Mouse (Mus musculus) erythroblast, adult 5-6 weeks (primary cell): Measurements from ENCODE around the gene Adcy6. TPM values are rescaled to one million over a fixed set of nuclear protein-coding genes. Genes with fewer than 3 reads are reported as not detected.
A peak's percentile ranks its signal among the peaks of the same experiment; 100 is the strongest.

ENCODE experiments used
- ATAC-seq: replicated peaks from 2 replicates; pipeline ENCODE4 v1.8.0; 2016; ENCODE audit warnings: moderate number of reproducible peaks, mild to moderate bottlenecking, moderate TSS enrichment, inconsistent platforms; ENCODE audit not compliant: poor library complexity, low FRiP score, severe bottlenecking
- total RNA-seq, 2 experiments: library from RNA; stranded (forward) in 1 of 2; stranded (reverse) in 1 of 2; fragments of 150-400 nt in 1 of 2; fragments of 200-764, 138-1000 nt in 1 of 2; gene quantifications; 2 replicates each; pipeline versions ENCODE4 v1.2.3 to v1.2.4; 2015 to 2017; ENCODE audit warnings: low replicate concordance in 2 of 2

The Adcy6 gene
- total RNA-seq, 2 experiments from 2014 or later = 4.8 to 33.2 TPM

GRCm38 (mm10) chr15:98569795-98570365 lies 40.0 kb downstream of the Adcy6 start:
- ATAC-seq = no peak

- ATAC-seq = no peak
Measured at GRCm38 (mm10) chr15:98569216-98569615, 40.7 kb downstream of the Adcy6 start.

- ATAC-seq = no peak
Measured at GRCm38 (mm10) chr15:98568256-98569033, 41.4 kb downstream of the Adcy6 start.

DNA sequence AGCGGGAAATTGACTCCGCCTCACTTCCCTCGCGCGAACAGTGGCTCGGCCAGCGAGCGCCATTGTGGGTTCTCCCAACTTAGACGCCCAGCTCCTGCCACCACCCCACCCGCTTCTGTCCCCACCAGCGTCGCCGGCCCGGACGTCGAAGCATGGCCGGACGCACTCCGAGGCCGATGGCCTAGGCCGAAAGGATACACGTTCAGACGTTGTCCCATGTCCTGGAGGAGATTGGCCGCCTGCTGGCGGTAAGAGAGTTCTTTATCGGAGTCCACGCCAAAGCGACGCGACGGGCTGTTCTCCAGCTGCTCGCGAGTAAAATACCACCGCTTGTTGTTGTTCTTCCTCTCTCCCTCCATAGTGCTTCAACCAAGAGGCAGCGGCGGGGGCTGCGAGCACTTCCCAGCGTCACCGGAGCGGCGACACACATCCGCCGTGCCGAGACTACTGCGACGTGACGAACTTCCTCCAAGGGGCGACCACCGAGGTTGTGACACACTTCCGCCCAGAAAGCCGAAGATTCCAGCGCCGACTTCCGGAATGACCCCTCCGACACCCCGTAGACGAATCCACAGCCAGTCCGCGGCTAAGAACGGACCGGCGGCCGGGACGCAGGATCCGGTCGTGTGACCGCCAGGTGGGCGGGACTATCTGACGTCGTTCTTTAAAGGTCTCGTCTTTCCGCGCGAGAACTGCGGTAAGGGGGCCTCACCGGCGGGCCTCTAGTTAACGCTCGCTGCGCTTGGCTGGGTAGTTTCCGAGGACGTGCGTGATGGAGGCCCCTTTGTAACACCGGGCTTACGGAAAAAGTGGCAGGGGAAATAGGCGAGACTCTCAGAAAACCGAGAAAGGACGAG lies 42.4 kb downstream of the Adcy6 start:
- ATAC-seq = peak; percentile 91

GRCm38 (mm10) chr15:98566973-98567277 lies 43.0 kb downstream of the Adcy6 start:
- no peak for ATAC-seq

DNA sequence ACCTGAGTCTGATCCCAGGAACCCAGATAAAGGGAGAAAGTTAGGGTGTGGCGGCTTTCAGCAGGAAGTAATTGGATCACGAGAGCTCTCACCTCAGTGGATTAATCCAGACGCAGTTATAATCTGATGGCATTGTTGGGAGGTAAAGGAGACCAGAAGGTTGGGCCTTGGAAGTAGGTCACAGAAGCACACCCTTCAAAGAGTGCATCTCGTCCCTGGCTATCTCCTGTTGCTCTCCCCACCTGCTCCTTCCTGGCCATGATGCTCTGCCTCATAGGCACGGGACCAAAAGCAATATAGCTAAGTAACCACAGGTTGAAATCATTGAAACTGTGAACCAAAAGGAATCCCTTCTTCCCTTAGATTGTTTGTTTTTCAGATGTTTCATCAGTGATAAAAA lies 52.7 kb downstream of the Adcy6 start:
- ATAC-seq = no peak

GRCm38 (mm10) chr15:98555881-98556280 lies 54.0 kb downstream of the Adcy6 start:
- ATAC-seq = no peak

- no peak for ATAC-seq
Measured at GRCm38 (mm10) chr15:98552758-98553157, 57.1 kb downstream of the Adcy6 start.

- ATAC-seq = no peak
Measured at GRCm38 (mm10) chr15:98546843-98547242, 63.0 kb downstream of the Adcy6 start.

DNA sequence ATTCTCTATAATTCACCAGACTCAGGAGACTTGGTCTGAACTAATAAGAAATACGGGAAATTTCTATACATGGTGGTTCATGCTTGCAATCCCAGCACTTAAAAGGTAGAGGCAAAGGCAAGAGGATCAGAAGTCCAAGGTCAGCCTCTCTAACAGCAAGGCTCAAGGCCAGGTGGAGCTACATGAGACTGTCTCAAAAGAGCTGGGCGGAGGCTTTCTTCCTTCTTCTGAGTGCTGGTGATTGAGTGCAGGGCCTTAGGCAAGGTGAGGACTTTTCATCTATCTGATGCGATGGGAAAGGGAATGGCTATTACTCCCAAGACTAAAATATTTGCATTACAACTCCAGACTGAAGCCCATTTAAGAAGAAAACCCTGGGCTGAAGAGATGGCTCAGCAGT lies 64.7 kb downstream of the Adcy6 start:
- ATAC-seq = no peak

DNA sequence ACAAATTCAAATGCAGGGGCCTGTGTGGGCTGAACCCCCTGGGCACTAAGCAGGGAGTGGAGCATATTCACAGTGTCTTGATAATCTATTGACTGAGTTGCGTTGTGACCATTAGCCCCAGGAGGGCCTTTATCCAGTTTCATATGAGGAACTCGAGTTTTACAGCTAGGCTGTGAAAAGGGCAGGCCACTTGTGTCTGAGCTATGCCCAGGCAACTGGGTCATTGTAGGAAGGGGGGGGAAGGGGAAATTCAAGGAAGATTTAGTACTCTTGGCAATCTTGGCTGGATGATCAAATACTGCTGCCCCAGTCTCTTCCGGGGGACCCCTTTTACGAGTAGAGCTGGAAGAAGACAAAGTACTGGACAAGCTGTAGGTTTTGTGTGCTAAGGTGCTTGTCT lies 66.5 kb downstream of the Adcy6 start:
- no peak for ATAC-seq

GRCm38 (mm10) chr15:98541064-98541463 lies 68.8 kb downstream of the Adcy6 start:
- ATAC-seq = no peak

Other genes with a start within 250 kb of the Adcy6 start
- not detected in 2 replicates for gene Olfr283, start 229.1 kb downstream of the Adcy6 start, total RNA-seq (2015; ENCODE audit: low replicate concordance)
- gene Olfr283, start 229.1 kb downstream of the Adcy6 start, total RNA-seq (2017; ENCODE audit: low replicate concordance) = not detected in 2 replicates
- gene Olfr282, start 178.9 kb downstream of the Adcy6 start, total RNA-seq (2015; ENCODE audit: low replicate concordance) = not detected in 2 replicates
- not detected in 2 replicates for gene Olfr282, start 178.9 kb downstream of the Adcy6 start, total RNA-seq (2017; ENCODE audit: low replicate concordance)
- not detected in 2 replicates for gene Olfr281, start 157.5 kb downstream of the Adcy6 start, total RNA-seq (2015; ENCODE audit: low replicate concordance)
- not detected in 2 replicates for gene Olfr281, start 157.5 kb downstream of the Adcy6 start, total RNA-seq (2017; ENCODE audit: low replicate concordance)
- gene OR5BS1P, start 140.2 kb downstream of the Adcy6 start, total RNA-seq (2015; ENCODE audit: low replicate concordance) = not detected in 2 replicates
- not detected in 2 replicates for gene OR5BS1P, start 140.2 kb downstream of the Adcy6 start, total RNA-seq (2017; ENCODE audit: low replicate concordance)
- gene Lalba, start 127.4 kb downstream of the Adcy6 start, total RNA-seq (2015; ENCODE audit: low replicate concordance) = not detected in 2 replicates
- not detected in 2 replicates for gene Lalba, start 127.4 kb downstream of the Adcy6 start, total RNA-seq (2017; ENCODE audit: low replicate concordance)
- not detected in 2 replicates for gene Olfr279, start 117.7 kb downstream of the Adcy6 start, total RNA-seq (2015; ENCODE audit: low replicate concordance)
- 0.17 TPM in 1 of 2 replicates, not detected in the other for gene Olfr279, start 117.7 kb downstream of the Adcy6 start, total RNA-seq (2017; ENCODE audit: low replicate concordance)
- gene Kansl2, start 75.8 kb downstream of the Adcy6 start, total RNA-seq (2015; ENCODE audit: low replicate concordance) = 15.9 and 17.1 TPM in 2 replicates
- 4.9 and 11.4 TPM in 2 replicates for gene Kansl2, start 75.8 kb downstream of the Adcy6 start, total RNA-seq (2017; ENCODE audit: low replicate concordance)
- 23.8 and 41.1 TPM in 2 replicates for gene Ccnt1, start 39.2 kb downstream of the Adcy6 start, total RNA-seq (2015; ENCODE audit: low replicate concordance)
- 37.2 and 38.3 TPM in 2 replicates for gene Ccnt1, start 39.2 kb downstream of the Adcy6 start, total RNA-seq (2017; ENCODE audit: low replicate concordance)
- gene 4930415O20Rik, start 39.1 kb downstream of the Adcy6 start, total RNA-seq (2015; ENCODE audit: low replicate concordance) = not detected in 2 replicates
- gene 4930415O20Rik, start 39.1 kb downstream of the Adcy6 start, total RNA-seq (2017; ENCODE audit: low replicate concordance) = not detected in 2 replicates
- not detected in 2 replicates for gene Cacnb3, start 20.8 kb upstream of the Adcy6 start, total RNA-seq (2015; ENCODE audit: low replicate concordance)
- gene Cacnb3, start 20.8 kb upstream of the Adcy6 start, total RNA-seq (2017; ENCODE audit: low replicate concordance) = not detected in 2 replicates
- gene Ddx23, start 52.8 kb upstream of the Adcy6 start, total RNA-seq (2015; ENCODE audit: low replicate concordance) = 9.4 and 10.4 TPM in 2 replicates
- 32.3 and 40.2 TPM in 2 replicates for gene Ddx23, start 52.8 kb upstream of the Adcy6 start, total RNA-seq (2017; ENCODE audit: low replicate concordance)
- gene Rnd1, start 67.4 kb upstream of the Adcy6 start, total RNA-seq (2015; ENCODE audit: low replicate concordance) = 4.4 TPM in 1 of 2 replicates, not detected in the other
- gene Rnd1, start 67.4 kb upstream of the Adcy6 start, total RNA-seq (2017; ENCODE audit: low replicate concordance) = 0.42 and 2.2 TPM in 2 replicates
- gene Ccdc65, start 98.1 kb upstream of the Adcy6 start, total RNA-seq (2015; ENCODE audit: low replicate concordance) = not detected in 2 replicates
- gene Ccdc65, start 98.1 kb upstream of the Adcy6 start, total RNA-seq (2017; ENCODE audit: low replicate concordance) = not detected in 2 replicates
- 1.2 TPM in 1 of 2 replicates, not detected in the other for gene Fkbp11, start 118.1 kb upstream of the Adcy6 start, total RNA-seq (2015; ENCODE audit: low replicate concordance)
- 0.84 and 1.0 TPM in 2 replicates for gene Fkbp11, start 118.1 kb upstream of the Adcy6 start, total RNA-seq (2017; ENCODE audit: low replicate concordance)
- gene Arf3, start 153.1 kb upstream of the Adcy6 start, total RNA-seq (2015; ENCODE audit: low replicate concordance) = 7.1 and 8.4 TPM in 2 replicates
- 4.6 and 8.1 TPM in 2 replicates for gene Arf3, start 153.1 kb upstream of the Adcy6 start, total RNA-seq (2017; ENCODE audit: low replicate concordance)
- 1.0 TPM in 1 of 2 replicates, not detected in the other for gene Wnt10b, start 168.1 kb upstream of the Adcy6 start, total RNA-seq (2015; ENCODE audit: low replicate concordance)
- not detected in 2 replicates for gene Wnt10b, start 168.1 kb upstream of the Adcy6 start, total RNA-seq (2017; ENCODE audit: low replicate concordance)
- gene Wnt1, start 179.8 kb upstream of the Adcy6 start, total RNA-seq (2015; ENCODE audit: low replicate concordance) = not detected in 2 replicates
- not detected in 2 replicates for gene Wnt1, start 179.8 kb upstream of the Adcy6 start, total RNA-seq (2017; ENCODE audit: low replicate concordance)
- not detected in 2 replicates for gene Ddn, start 199.4 kb upstream of the Adcy6 start, total RNA-seq (2015; ENCODE audit: low replicate concordance)
- not detected in 2 replicates for gene Ddn, start 199.4 kb upstream of the Adcy6 start, total RNA-seq (2017; ENCODE audit: low replicate concordance)
- gene Prkag1, start 221.4 kb upstream of the Adcy6 start, total RNA-seq (2015; ENCODE audit: low replicate concordance) = 20.2 and 21.5 TPM in 2 replicates
- 35.1 and 37.9 TPM in 2 replicates for gene Prkag1, start 221.4 kb upstream of the Adcy6 start, total RNA-seq (2017; ENCODE audit: low replicate concordance)